Mouse (Mus musculus) G1E (cell line): Measurements from ENCODE around the gene Tmem266. TPM values are rescaled to one million over a fixed set of nuclear protein-coding genes. Genes with fewer than 3 reads are reported as not detected.

Experiments used
- ATAC-seq: 2 replicates; pipeline ENCODE4 v1.8.0; 2016; ENCODE audit warnings: mild to moderate bottlenecking; ENCODE audit not compliant: insufficient number of reproducible peaks, poor library complexity, low FRiP score, severe bottlenecking; ENCODE audit errors: extremely low read depth
- DNase-seq: peaks from one replicate; pipeline ENCODE4 v3.0.0; 2012; ENCODE audit warnings: low spot score
- H3K27me3 ChIP-seq: 2 replicates; pipeline ENCODE4 v1.6.1; 2012; ENCODE audit warnings: mild to moderate bottlenecking, low read length, inconsistent platforms; ENCODE audit not compliant: insufficient read depth
- H3K36me3 ChIP-seq: replicated peaks from 2 replicates; pipeline ENCODE3; 2012; ENCODE audit warnings: mild to moderate bottlenecking, inconsistent platforms
- H3K4me1 ChIP-seq: 2 replicates; pipeline ENCODE4 v1.6.1; 2012; ENCODE audit warnings: low read depth, low read length, inconsistent platforms, mixed read lengths; ENCODE audit not compliant: insufficient read depth
- H3K4me3 ChIP-seq: 2 replicates; pipeline ENCODE4 v1.5.1; 2012; ENCODE audit warnings: low read depth, mild to moderate bottlenecking, inconsistent platforms, low read length, moderate library complexity, mixed read lengths
- H3K9me3 ChIP-seq: replicated peaks from 2 replicates; pipeline ENCODE4 v1.6.1; 2012; ENCODE audit warnings: inconsistent platforms
- CTCF ChIP-seq: IDR thresholded peaks from 2 replicates; pipeline ENCODE4 v1.5.1; 2012; ENCODE audit warnings: low read depth, low read length, inconsistent platforms, mixed read lengths
- GATA1 ChIP-seq: IDR thresholded peaks from 2 replicates; pipeline ENCODE4 v1.6.1; 2012; ENCODE audit warnings: borderline replicate concordance, low read length, inconsistent platforms, mixed read lengths
- GATA2 ChIP-seq: IDR thresholded peaks from 2 replicates; pipeline ENCODE4 v1.6.1; 2012; ENCODE audit warnings: low read depth, low read length, inconsistent platforms, borderline replicate concordance
- POLR2AphosphoS5 ChIP-seq: IDR thresholded peaks from 2 replicates; pipeline ENCODE4 v1.6.1; 2012; ENCODE audit warnings: low read depth, low read length, inconsistent platforms; ENCODE audit not compliant: insufficient replicate concordance
- TAL1 ChIP-seq: conservative IDR thresholded peaks from 2 replicates; pipeline ENCODE4 v1.6.1; 2012; ENCODE audit warnings: low read depth, low read length, inconsistent platforms, mixed read lengths
- polyA plus RNA-seq: library from polyadenylated mRNA; stranded (reverse); fragments of >175 nt; gene quantifications from 2 replicates; pipeline ENCODE4 v1.2.3, GENCODE M21; 2012
- total RNA-seq, 2 experiments: library from RNA; stranded (forward) in 1 of 2; stranded (reverse) in 1 of 2; fragments of 200-1000 nt in 1 of 2; fragments of >200 nt in 1 of 2; fragmentation: Nextera tagmentation in 1 of 2; gene quantifications; 2 replicates each; pipeline ENCODE4 v1.2.3; 2014 to 2017

Tmem266 gene
- total and polyA plus RNA-seq, 3 experiments: 0.02 to 0.05 TPM; not detected in 1

DNA sequence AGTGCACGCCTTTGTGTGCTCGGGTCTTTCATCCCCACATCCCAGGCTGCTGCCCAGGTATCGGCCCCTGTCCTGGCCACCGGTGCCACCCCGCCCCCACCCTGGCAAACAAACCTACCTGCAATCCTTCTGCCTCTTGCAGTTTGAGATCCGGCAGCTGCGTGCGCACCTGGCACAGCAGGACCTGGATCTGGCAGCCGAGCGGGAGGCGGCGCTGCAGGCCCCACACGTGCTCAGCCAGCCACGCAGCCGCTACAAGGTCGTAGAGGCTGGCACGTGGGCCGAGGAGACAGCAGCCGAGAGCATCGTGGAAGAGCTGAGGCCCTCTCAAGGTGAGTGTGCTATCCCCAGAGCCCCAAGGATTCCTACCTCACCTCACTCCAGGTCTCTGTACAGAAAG lies 103.4 kb downstream of the Tmem266 start:
- H3K4me1 ChIP-seq: peaks cover 5% of the 10 kb centered on the region; the same call in 1 of the 2 replicates
- ATAC-seq (no peak), DNase-seq (no peak)
- H3K9me3 ChIP-seq: no peaks in the 10 kb centered on the region
- TF ChIP-seq CTCF (no peak), GATA2 (no peak), GATA1 (no peak), POLR2AphosphoS5 (no peak), TAL1 (no peak)
- H3K4me3 ChIP-seq: no peak overlapping the region
- H3K27me3 ChIP-seq: peaks cover 27% of the 10 kb centered on the region
- no peaks in the 10 kb centered on the region for H3K36me3 ChIP-seq

DNA sequence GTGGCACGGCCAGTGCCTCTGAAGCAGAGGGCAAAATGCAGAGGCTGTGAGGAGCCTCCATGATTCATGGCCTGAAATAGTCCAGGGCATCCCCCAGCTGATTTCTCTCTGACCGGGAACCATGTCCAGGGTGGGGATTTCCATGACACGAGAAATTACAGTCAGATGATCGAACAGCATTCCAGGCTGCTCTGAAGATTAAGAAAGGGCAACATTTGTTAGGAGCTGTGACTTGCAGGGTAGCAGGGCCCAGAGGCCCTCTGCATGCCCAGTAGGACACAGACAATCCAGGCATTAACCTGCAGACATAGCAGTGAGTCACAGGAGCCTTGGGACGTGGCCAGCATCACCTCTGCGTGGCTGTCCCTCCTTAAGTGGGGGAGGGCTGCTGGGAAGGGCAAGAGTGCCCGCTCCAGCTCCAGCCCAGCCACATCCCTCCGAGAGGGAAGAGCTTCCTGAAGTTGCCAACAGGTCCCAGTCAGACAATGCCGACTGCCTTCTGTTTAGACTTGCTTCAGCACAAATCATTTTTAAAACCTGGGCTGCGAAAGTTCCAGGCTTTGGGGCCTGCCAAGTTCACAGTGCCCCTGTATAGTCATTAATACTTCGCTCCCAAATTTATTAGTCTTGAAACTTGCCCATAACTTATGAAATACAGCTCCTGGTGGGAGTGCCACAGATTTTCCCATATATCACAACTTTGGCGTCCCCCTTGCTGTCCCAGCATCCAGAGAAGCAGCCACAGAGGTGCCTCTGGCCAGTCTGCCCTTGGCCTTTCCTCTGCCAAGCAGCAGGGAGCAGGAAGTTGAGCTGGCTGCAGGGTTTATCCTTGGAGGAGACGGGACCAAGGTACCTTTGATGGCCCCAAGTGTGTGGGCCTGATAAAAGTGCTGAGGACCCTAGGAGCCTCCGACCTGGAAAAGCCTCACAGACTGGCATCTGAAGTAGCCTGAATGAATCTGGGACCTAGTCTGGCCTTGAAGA lies 105.9 kb downstream of the Tmem266 start:
- TF ChIP-seq CTCF: no peak
- TF ChIP-seq GATA2: no peak
- no peak for TF ChIP-seq POLR2AphosphoS5
- TF ChIP-seq GATA1: no peak
- TF ChIP-seq TAL1: no peak
- H3K9me3 ChIP-seq: no peaks in the 10 kb centered on the region
- no peak overlapping the region for H3K4me3 ChIP-seq
- ATAC-seq (no peak), DNase-seq (no peak)
- peaks cover 31% of the 10 kb centered on the region for H3K27me3 ChIP-seq
- peaks cover 5% of the 10 kb centered on the region; the same call in 1 of the 2 replicates for H3K4me1 ChIP-seq
- no peaks in the 10 kb centered on the region for H3K36me3 ChIP-seq

DNA sequence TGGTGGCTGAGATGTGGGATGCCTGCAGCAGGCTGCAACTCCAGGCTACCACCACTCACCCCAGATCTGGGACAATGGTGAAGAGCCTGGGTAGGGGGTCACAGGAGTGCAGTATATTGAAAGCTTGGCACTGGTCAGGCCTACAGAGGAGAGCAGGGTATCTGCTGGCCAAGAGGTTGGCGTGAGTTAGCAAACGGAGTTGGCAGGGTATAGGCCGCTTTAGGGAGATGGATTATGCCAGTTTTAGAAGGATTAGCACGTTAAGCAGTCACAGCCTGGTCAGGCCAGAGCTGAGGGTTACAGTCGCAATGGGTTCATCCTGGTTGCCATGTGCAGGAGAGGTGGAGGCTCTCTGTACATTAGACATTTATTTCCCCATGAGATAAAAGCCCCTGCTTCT lies 107.2 kb downstream of the Tmem266 start:
- no peak for ATAC-seq
- TF ChIP-seq GATA1: no peak
- no peak for TF ChIP-seq TAL1
- no peak for TF ChIP-seq CTCF
- no peak for TF ChIP-seq GATA2
- TF ChIP-seq POLR2AphosphoS5: no peak

GRCm38 (mm10) chr9:55438433-55438832 lies 111.7 kb downstream of the Tmem266 start:
- ATAC-seq (no peak), DNase-seq (no peak)
- no peak for TF ChIP-seq GATA1
- no peak for TF ChIP-seq GATA2
- TF ChIP-seq TAL1: no peak
- TF ChIP-seq CTCF: no peak
- no peak for TF ChIP-seq POLR2AphosphoS5
- H3K4me3 ChIP-seq: no peak overlapping the region
- no peaks in the 10 kb centered on the region for H3K9me3 ChIP-seq
- no peaks in the 10 kb centered on the region for H3K4me1 ChIP-seq
- H3K27me3 ChIP-seq: peaks cover 30% of the 10 kb centered on the region
- no peaks in the 10 kb centered on the region for H3K36me3 ChIP-seq

More for the DNA sequence above, 107.2 kb downstream of the Tmem266 start:
- Histone ChIP-seq H3K36me3 (no peaks in the 10 kb centered on the region), H3K4me1 (peaks cover 3% of the 10 kb centered on the region; the same call in 1 of the 2 replicates), H3K9me3 (no peaks in the 10 kb centered on the region), H3K27me3 (peaks cover 39% of the 10 kb centered on the region), H3K4me3 (no peak overlapping the region)
- DNase-seq: no peak

DNA sequence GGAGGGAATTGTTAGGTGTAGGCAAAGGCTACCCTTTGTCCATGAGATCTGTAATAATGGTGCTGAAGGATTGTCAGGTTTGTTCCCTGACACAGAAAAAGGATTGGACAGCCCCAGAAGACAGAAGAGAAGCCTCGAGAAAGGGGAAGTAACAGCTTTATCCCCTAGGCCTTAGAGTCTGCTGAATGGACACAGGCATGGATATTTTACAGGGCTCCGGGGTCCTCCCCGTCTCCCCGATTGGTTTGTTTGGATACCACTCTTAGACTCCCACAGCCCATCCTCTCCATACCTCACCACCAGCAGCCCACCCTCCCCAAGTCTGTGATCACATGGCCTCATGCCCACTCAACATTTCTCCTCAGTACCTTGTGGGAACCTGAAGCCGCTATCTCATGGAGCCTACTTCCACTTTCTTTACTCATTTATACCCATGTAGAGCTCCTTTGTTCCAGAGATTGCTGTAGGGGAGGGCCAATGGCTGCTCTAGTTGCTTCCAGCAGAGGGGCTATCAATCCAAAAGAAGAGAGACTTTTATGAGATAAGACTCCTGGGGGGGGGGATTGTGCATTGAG lies 112.6 kb downstream of the Tmem266 start:
- no peaks in the 10 kb centered on the region for H3K36me3 ChIP-seq
- peaks cover 27% of the 10 kb centered on the region for H3K27me3 ChIP-seq
- no peak overlapping the region for H3K4me3 ChIP-seq
- ATAC-seq (no peak), DNase-seq (no peak)
- H3K4me1 ChIP-seq: no peaks in the 10 kb centered on the region
- no peaks in the 10 kb centered on the region for H3K9me3 ChIP-seq
- TF ChIP-seq POLR2AphosphoS5 (no peak), CTCF (no peak), GATA2 (no peak), GATA1 (no peak), TAL1 (no peak)

DNA sequence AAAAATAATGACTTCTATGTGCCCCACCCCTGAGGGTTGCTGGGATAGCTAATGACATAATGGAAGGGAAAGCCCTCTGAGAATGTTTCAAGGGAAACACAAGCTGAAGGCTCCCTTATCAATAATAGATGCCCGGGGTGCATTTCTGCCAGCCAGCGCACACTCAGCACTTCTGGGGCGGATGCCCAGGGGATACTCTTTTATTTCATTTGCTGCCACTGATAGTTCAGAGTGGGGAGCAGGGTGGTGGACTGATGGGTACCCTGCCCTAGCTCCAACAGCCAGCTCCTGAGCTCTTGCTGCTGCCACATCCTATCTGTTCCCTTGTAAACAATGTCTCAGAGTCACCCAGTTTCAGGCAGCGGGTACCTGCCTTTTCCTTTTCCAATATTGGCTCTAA lies 120.8 kb downstream of the Tmem266 start:
- DNase-seq (no peak), ATAC-seq (no peak)
- H3K36me3 ChIP-seq: peaks cover under 1% of the 10 kb centered on the region
- peaks cover 14% of the 10 kb centered on the region for H3K27me3 ChIP-seq
- no peaks in the 10 kb centered on the region for H3K9me3 ChIP-seq
- H3K4me1 ChIP-seq: no peaks in the 10 kb centered on the region
- TF ChIP-seq GATA2: no peak
- TF ChIP-seq POLR2AphosphoS5: no peak
- TF ChIP-seq TAL1: no peak
- TF ChIP-seq GATA1: no peak
- no peak for TF ChIP-seq CTCF
- no peak overlapping the region for H3K4me3 ChIP-seq
